Mouse (Mus musculus): ENCODE measurements at regions not wholly inside any gene's neighbourhood (a gene's known extent, or its start where the extent isn't known, plus 50 kb on each side); places are given as distances from the start of the nearest gene placed in this dataset.

DNA sequence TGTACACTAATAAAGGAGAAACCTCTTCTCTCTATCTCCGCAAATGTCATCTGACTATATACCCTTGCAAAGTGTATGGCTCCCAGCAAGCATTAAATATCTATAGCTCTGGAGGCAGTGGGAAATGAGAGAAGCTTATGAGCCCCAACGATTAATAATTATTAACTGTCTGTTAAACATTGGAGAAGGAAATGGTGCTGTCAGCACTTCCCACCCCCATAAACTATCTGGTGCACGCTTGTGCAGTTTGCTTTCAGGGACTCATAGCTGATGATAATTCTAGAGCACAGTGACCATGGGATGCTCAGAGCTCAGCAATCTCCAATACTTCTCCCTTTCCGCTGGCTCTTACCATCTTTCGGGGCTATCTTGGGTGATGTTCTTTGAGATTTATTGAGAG lies 541.2 kb downstream of the Grxcr1 start:
- DNase-seq (ENCODE audit: low spot score) (no peak), ATAC-seq (no peak)
- TF ChIP-seq CTCF (IDR thresholded peaks at IDR 0.05; ENCODE audit: low read depth), result no peak
- Histone ChIP-seq H3K4me3 (ENCODE audit: low read length) (no peak overlapping the region), H3K9me3 (ENCODE audit: low read length) (no peaks in the 10 kb centered on the region), H3K36me3 (ENCODE audit: insufficient read depth, low read length) (no peaks in the 10 kb centered on the region), H3K9ac (replicated peaks; ENCODE audit: low read length) (no peak overlapping the region), H3K4me1 (ENCODE audit: insufficient read depth, low read length) (no peaks in the 10 kb centered on the region), H3K4me2 (ENCODE audit: low read depth, low read length) (no peak overlapping the region), H3K27me3 (ENCODE audit: insufficient read depth, low read length) (no peaks in the 10 kb centered on the region), H3K27ac (no peak overlapping the region)
- 88% methylated on average over 5 of the region's 5 CpGs for WGBS

- Histone ChIP-seq H3K36me3 (ENCODE audit: insufficient read depth, low read length) (no peaks in the 10 kb centered on the region), H3K4me1 (ENCODE audit: insufficient read depth, low read length) (no peaks in the 10 kb centered on the region), H3K4me2 (ENCODE audit: low read depth, low read length) (no peak overlapping the region), H3K27me3 (ENCODE audit: insufficient read depth, low read length) (no peaks in the 10 kb centered on the region), H3K27ac (no peak overlapping the region), H3K9ac (replicated peaks; ENCODE audit: low read length) (no peak overlapping the region), H3K4me3 (ENCODE audit: low read length) (no peak overlapping the region), H3K9me3 (ENCODE audit: low read length) (no peaks in the 10 kb centered on the region)
- no peak for ATAC-seq
- no peak for DNase-seq (ENCODE audit: low spot score)
- TF ChIP-seq CTCF (IDR thresholded peaks at IDR 0.05; ENCODE audit: low read depth), result no peak
Observed at GRCm38 (mm10) chr5:68575827-68576226, 544.2 kb downstream of the Grxcr1 start.

DNA sequence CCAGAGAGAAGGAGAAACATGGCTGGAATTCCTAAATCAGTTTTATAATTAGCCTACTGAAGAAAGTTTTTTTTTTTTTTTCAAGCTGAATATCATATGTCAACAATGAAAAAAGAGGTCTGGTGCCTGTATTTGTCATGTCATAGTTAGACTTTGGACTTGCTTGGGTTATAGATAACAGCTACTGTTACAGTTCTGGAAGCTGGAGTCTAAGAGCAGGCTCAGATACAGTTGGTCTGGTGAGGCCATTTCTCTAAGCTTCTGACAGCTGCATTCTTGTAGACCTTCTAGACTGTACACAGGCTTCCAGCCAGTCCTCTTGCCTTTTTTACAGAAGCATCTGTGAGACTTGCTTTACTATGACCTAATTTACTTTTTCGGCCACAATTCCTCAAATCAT lies 546.9 kb downstream of the Grxcr1 start:
- Histone ChIP-seq H3K27ac (no peak overlapping the region), H3K9me3 (ENCODE audit: low read length) (no peaks in the 10 kb centered on the region), H3K4me2 (ENCODE audit: low read depth, low read length) (no peak overlapping the region), H3K4me3 (ENCODE audit: low read length) (no peak overlapping the region), H3K9ac (replicated peaks; ENCODE audit: low read length) (no peak overlapping the region), H3K4me1 (ENCODE audit: insufficient read depth, low read length) (no peaks in the 10 kb centered on the region), H3K36me3 (ENCODE audit: insufficient read depth, low read length) (no peaks in the 10 kb centered on the region), H3K27me3 (ENCODE audit: insufficient read depth, low read length) (no peaks in the 10 kb centered on the region)
- TF ChIP-seq CTCF (IDR thresholded peaks at IDR 0.05; ENCODE audit: low read depth), result no peak
- DNase-seq (ENCODE audit: low spot score) (no peak), ATAC-seq (no peak)
- WGBS, result 91% methylated on average over 1 of the region's 1 CpGs

DNA sequence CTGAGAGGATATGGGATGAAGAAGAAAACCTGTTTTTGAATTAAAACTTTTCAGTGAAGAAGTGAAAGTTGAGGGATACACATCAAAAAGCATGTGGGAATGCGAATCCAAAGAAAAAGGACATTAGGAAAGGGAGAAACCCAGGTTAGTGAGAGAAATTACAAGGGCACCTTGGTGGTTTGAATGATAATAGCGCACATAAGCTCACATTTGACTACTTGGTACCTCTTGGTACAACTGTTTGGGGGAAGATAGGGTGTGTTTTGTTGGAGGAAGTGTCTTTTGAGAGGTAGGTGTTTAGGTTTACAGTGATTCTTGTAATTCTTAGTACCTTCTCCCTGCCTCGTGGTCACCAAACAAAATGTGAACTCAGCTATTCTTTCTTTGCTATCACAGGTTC lies 560.8 kb downstream of the Grxcr1 start:
- ATAC-seq, result no peak
- DNase-seq (ENCODE audit: low spot score), result no peak
- no peak overlapping the region for H3K4me3 ChIP-seq (ENCODE audit: low read length)

DNA sequence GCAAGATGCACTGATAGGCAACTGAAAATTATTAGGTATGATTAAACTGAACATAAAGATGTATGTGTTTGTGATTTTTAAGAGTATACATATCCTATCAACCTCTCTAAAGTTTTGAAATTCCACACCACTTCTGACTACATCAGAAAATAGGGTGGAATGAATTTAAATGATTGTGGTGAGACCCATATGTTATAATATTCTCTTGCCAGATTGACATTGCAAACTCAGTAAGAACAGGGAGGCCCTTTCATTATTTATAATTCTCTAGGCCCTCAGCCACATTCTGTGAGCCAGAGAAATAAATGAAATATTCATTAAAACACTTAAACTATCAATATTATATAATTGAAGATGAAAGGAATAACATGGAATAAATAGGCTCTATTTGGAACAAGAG lies 586.8 kb downstream of the Grxcr1 start:
- Histone ChIP-seq H3K36me3 (ENCODE audit: insufficient read depth, low read length) (no peaks in the 10 kb centered on the region), H3K9me3 (ENCODE audit: low read length) (no peaks in the 10 kb centered on the region), H3K27ac (no peak overlapping the region), H3K9ac (replicated peaks; ENCODE audit: low read length) (no peak overlapping the region), H3K4me1 (ENCODE audit: insufficient read depth, low read length) (no peaks in the 10 kb centered on the region), H3K4me3 (ENCODE audit: low read length) (no peak overlapping the region), H3K27me3 (ENCODE audit: insufficient read depth, low read length) (no peaks in the 10 kb centered on the region), H3K4me2 (ENCODE audit: low read depth, low read length) (no peak overlapping the region)
- TF ChIP-seq CTCF (IDR thresholded peaks at IDR 0.05; ENCODE audit: low read depth), result no peak
- no peak for DNase-seq (ENCODE audit: low spot score)
- ATAC-seq, result no peak

More for the DNA sequence above, 560.8 kb downstream of the Grxcr1 start:
- H3K27ac ChIP-seq, result no peak overlapping the region
- H3K9me3 ChIP-seq (ENCODE audit: low read length), result no peaks in the 10 kb centered on the region
- H3K27me3 ChIP-seq (ENCODE audit: insufficient read depth, low read length), result no peaks in the 10 kb centered on the region
- no peaks in the 10 kb centered on the region for H3K36me3 ChIP-seq (ENCODE audit: insufficient read depth, low read length)
- no peak overlapping the region for H3K9ac ChIP-seq (replicated peaks; ENCODE audit: low read length)
- H3K4me1 ChIP-seq (ENCODE audit: insufficient read depth, low read length), result no peaks in the 10 kb centered on the region
- no peak overlapping the region for H3K4me2 ChIP-seq (ENCODE audit: low read depth, low read length)
- 75% methylated on average over 3 of the region's 3 CpGs for WGBS
- TF ChIP-seq CTCF (IDR thresholded peaks at IDR 0.05; ENCODE audit: low read depth), result no peak

DNA sequence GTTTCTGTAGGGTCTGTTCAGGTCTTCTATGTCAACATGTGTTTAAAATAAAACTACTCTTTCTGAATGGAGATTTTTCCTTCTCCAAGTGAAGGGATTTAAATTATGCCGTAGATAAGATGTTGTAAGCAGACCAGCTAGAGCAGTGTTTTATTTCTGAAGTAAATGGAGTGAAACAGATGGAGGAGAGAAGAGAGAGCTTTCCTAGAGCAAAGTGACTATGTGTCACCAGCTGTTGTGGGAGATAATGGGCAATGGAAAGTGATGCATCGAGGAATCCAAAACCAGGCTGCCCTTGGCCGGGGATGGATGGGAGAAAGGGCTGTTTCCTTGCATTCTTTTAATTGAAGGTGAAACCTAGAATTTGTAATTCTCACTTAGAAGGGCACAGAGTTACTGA lies 603.8 kb downstream of the Grxcr1 start:
- no peak overlapping the region for H3K4me2 ChIP-seq (ENCODE audit: low read depth, low read length)
- H3K27ac ChIP-seq, result no peak overlapping the region
- ATAC-seq (no peak), DNase-seq (ENCODE audit: low spot score) (no peak)
- no peaks in the 10 kb centered on the region for H3K27me3 ChIP-seq (ENCODE audit: insufficient read depth, low read length)
- no peak for TF ChIP-seq CTCF (IDR thresholded peaks at IDR 0.05; ENCODE audit: low read depth)
- 77% methylated on average over 3 of the region's 3 CpGs for WGBS
- no peaks in the 10 kb centered on the region for H3K36me3 ChIP-seq (ENCODE audit: insufficient read depth, low read length)
- H3K9ac ChIP-seq (replicated peaks; ENCODE audit: low read length), result no peak overlapping the region
- H3K4me3 ChIP-seq (ENCODE audit: low read length), result no peak overlapping the region
- no peaks in the 10 kb centered on the region for H3K4me1 ChIP-seq (ENCODE audit: insufficient read depth, low read length)
- no peaks in the 10 kb centered on the region for H3K9me3 ChIP-seq (ENCODE audit: low read length)

- no peak for TF ChIP-seq CTCF (IDR thresholded peaks at IDR 0.05; ENCODE audit: low read depth)
- Histone ChIP-seq H3K9me3 (ENCODE audit: low read length) (no peaks in the 10 kb centered on the region), H3K27ac (no peak overlapping the region), H3K4me1 (ENCODE audit: insufficient read depth, low read length) (no peaks in the 10 kb centered on the region), H3K27me3 (ENCODE audit: insufficient read depth, low read length) (no peaks in the 10 kb centered on the region), H3K4me3 (ENCODE audit: low read length) (no peak overlapping the region), H3K9ac (replicated peaks; ENCODE audit: low read length) (no peak overlapping the region), H3K4me2 (ENCODE audit: low read depth, low read length) (no peak overlapping the region), H3K36me3 (ENCODE audit: insufficient read depth, low read length) (no peaks in the 10 kb centered on the region)
- ATAC-seq, result no peak
- WGBS, result 83% methylated on average over 3 of the region's 3 CpGs
- no peak for DNase-seq (ENCODE audit: low spot score)
Observed at GRCm38 (mm10) chr5:68672834-68673233, 641.2 kb downstream of the Grxcr1 start.

Data from hindbrain, postnatal 0 days (tissue).